Mouse (Mus musculus) embryonic facial prominence, embryonic 10.5 days (tissue): ENCODE measurements at regions not wholly inside any gene's neighbourhood (a gene's known extent, or its start where the extent isn't known, plus 50 kb on each side); places are given as distances from the start of the nearest gene placed in this dataset.

Experiments used
- DNase-seq: peaks from one replicate; pipeline ENCODE4 v3.0.0-alpha.2; 2017; ENCODE audit warnings: low spot score
- H3K27ac ChIP-seq: fragments of 300-500 bp; sonication (generic); replicated peaks from 2 replicates; pipeline ENCODE4 v1.5.1; 2016; ENCODE audit warnings: mild to moderate bottlenecking
- H3K27me3 ChIP-seq: fragments of 300-500 bp; sonication (generic); replicated peaks from 2 replicates; pipeline ENCODE4 v1.6.1; 2016; ENCODE audit warnings: low read depth, mild to moderate bottlenecking; ENCODE audit not compliant: poor library complexity, severe bottlenecking
- H3K36me3 ChIP-seq: fragments of 300-500 bp; sonication (generic); replicated peaks from 2 replicates; pipeline ENCODE4 v1.6.1; 2016; ENCODE audit warnings: mild to moderate bottlenecking, moderate library complexity
- H3K4me1 ChIP-seq: fragments of 300-500 bp; sonication (generic); 2 replicates; pipeline ENCODE4 v1.6.1; 2016
- H3K4me3 ChIP-seq: fragments of 300-500 bp; sonication (generic); 2 replicates; pipeline ENCODE4 v1.5.1; 2016; ENCODE audit warnings: mild to moderate bottlenecking, moderate library complexity
- H3K9me3 ChIP-seq: fragments of 300-500 bp; sonication (generic); 2 replicates; pipeline ENCODE4 v1.6.1; 2016; ENCODE audit warnings: mild to moderate bottlenecking
- WGBS: fragments of 180-500 bp; shearing (Covaris S2); methylation state at CpG from one replicate; pipeline ENCODE4 v1.1.7; 2016; 5-methylcytosine and 5-hydroxymethylcytosine counted together

GRCm38 (mm10) chr6:31189060-31189459 lies 209.5 kb upstream of the Mkln1 start:
- H3K4me1 ChIP-seq = 0 out of 2 replicates have a peak, but pooled peaks cover 2% of the 10 kb centered on the region
- no peaks in the 10 kb centered on the region for H3K9me3 ChIP-seq
- 57% methylated on average over 7 of the region's 7 CpGs for WGBS
- H3K27me3 ChIP-seq = no peaks in the 10 kb centered on the region
- no peak overlapping the region for H3K27ac ChIP-seq
- H3K36me3 ChIP-seq = no peaks in the 10 kb centered on the region
- no peak for DNase-seq
- no peak overlapping the region for H3K4me3 ChIP-seq

GRCm38 (mm10) chr6:31190070-31190469 lies 208.5 kb upstream of the Mkln1 start:
- H3K4me1 ChIP-seq = 0 out of 2 replicates have a peak, but pooled peaks cover 2% of the 10 kb centered on the region
- no peak overlapping the region for H3K4me3 ChIP-seq
- H3K27ac ChIP-seq = no peak overlapping the region
- H3K27me3 ChIP-seq = no peaks in the 10 kb centered on the region
- 84% methylated on average over 5 of the region's 5 CpGs for WGBS
- DNase-seq = no peak
- no peaks in the 10 kb centered on the region for H3K36me3 ChIP-seq
- H3K9me3 ChIP-seq = no peaks in the 10 kb centered on the region

DNA sequence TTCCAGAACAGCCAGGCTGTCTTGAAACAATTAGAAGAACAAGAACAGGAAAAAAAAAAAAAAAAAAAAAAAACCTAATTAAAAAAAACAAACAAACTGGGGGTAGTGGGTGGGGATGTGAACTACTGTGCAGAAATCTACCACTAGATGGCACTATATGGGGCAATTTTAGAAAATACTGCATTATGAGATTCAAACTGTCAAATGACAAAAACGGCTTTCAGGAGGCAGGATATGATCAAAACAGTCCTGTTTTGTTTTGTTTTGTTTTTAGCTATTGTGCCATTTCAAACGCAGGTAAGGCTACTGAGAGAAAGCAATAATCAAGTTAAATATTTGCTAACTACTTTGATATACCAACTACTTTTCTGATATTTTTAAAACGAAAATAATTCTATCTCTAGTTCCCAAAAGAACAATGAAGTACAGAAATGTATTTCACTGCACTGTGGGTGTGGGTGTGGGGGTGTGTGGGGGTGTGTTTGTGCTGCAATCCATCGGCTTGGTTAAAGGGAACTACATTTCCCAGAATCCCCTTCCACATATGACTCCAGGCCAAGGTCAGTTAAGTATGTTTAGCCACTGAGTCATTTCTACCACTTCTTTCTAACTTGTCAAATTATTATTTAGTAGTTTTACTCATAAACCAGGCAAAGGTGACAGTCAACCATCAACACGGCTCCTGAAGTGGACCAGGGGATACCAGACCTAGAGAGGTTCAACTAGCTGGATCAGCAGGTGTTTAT lies 207.7 kb upstream of the Mkln1 start:
- Histone ChIP-seq H3K9me3 (no peaks in the 10 kb centered on the region), H3K36me3 (no peaks in the 10 kb centered on the region), H3K27me3 (no peaks in the 10 kb centered on the region), H3K27ac (no peak overlapping the region), H3K4me3 (no peak overlapping the region), H3K4me1 (peaks cover 4% of the 10 kb centered on the region; the same call in 1 of the 2 replicates)
- 54% methylated on average over 5 of the region's 5 CpGs for WGBS
- no peak for DNase-seq

GRCm38 (mm10) chr6:31191577-31191976 lies 207.0 kb upstream of the Mkln1 start:
- Histone ChIP-seq H3K36me3 (no peaks in the 10 kb centered on the region), H3K27ac (no peak overlapping the region), H3K4me1 (peaks cover 7% of the 10 kb centered on the region; the same call in 1 of the 2 replicates), H3K4me3 (no peak overlapping the region), H3K27me3 (no peaks in the 10 kb centered on the region), H3K9me3 (no peaks in the 10 kb centered on the region)
- 89% methylated on average over 14 of the region's 14 CpGs for WGBS
- DNase-seq = no peak

DNA sequence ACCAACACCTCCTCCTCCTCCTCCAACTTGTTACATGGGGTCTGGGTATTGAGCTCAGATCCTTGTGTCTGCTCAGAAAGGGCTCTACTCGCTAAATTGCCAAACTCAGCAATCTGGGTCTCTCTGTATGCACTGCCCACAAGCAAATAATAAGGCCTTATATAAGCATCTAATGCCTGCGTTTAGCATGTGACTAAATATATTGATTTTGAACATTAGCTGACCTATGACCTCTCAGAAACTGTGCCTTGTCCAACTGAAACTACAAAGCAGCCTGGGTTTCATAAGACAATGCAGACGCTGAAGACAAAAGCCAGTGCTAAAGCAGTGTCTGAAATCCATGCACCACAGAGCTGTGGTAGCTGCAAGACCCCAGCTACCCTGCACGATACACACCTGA lies 206.3 kb upstream of the Mkln1 start:
- H3K27ac ChIP-seq = no peak overlapping the region
- peaks cover 7% of the 10 kb centered on the region; the same call in 1 of the 2 replicates for H3K4me1 ChIP-seq
- H3K4me3 ChIP-seq = no peak overlapping the region
- no peaks in the 10 kb centered on the region for H3K36me3 ChIP-seq
- H3K27me3 ChIP-seq = no peaks in the 10 kb centered on the region
- no peak for DNase-seq
- H3K9me3 ChIP-seq = no peaks in the 10 kb centered on the region
- WGBS = 86% methylated on average over 4 of the region's 4 CpGs

GRCm38 (mm10) chr6:31193202-31193601 lies 205.3 kb upstream of the Mkln1 start:
- no peaks in the 10 kb centered on the region for H3K9me3 ChIP-seq
- no peak overlapping the region for H3K4me3 ChIP-seq
- H3K27ac ChIP-seq = no peak overlapping the region
- 90% methylated on average over 5 of the region's 5 CpGs for WGBS
- H3K36me3 ChIP-seq = no peaks in the 10 kb centered on the region
- H3K27me3 ChIP-seq = no peaks in the 10 kb centered on the region
- peaks cover 7% of the 10 kb centered on the region; the same call in 1 of the 2 replicates for H3K4me1 ChIP-seq
- DNase-seq = no peak

DNA sequence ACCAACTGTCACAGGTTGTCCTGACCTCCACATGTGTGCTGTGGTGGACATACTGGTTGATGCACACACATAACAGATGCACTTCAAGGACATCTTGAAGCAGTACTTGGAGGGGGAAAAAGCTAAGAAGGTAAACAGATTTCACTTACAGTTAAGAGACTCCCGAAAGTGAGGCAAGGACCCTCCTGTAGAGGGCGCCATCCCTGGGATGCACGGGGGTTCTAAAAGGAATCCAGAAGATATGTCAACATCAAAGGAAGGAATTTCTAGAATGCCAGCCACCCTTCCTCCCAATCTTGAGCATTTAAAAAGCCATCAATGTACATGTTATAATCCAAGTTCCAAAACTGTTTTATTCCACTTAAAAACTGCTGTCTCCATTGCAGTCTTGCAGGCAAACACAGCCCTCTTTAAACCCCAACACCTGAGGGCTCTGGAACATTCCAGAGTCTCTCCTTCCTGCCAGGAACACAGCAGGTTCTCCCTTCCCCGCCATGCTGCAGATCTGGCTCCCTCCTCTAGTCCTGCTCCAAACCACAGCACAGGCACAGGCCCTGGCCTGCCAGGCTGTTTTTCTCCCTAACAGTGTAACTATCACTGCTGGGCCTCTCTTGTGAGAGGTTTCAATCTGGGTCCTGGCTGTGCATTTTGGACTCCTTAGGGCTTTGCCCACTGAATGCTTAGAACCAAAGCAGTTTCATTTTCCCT lies 200.8 kb upstream of the Mkln1 start:
- no peaks in the 10 kb centered on the region for H3K9me3 ChIP-seq

DNA sequence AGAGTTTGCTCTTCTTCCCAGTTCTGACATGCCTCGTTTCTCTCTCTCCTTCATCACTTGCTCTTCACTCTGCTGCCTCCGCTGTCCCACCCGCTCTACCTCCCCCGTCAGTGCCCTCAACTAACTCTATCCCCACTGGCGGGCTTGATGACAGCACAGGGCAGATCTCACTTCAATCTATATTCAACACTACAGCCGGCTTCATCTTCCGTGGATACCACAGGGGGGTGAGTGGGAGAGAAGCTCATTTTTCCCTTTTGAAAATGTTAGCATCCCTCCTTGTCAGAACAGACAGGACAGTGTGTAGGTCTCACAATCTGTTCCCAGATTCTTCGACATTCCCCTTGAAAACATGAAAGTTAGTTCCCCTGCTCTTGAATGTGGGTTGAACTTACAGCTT lies 200.2 kb upstream of the Mkln1 start:
- DNase-seq = no peak
- no peaks in the 10 kb centered on the region for H3K27me3 ChIP-seq
- no peaks in the 10 kb centered on the region for H3K36me3 ChIP-seq
- H3K4me3 ChIP-seq = no peak overlapping the region
- no peaks in the 10 kb centered on the region for H3K9me3 ChIP-seq
- no peak overlapping the region for H3K27ac ChIP-seq
- WGBS = 85% methylated on average over 8 of the region's 8 CpGs
- peaks cover 5% of the 10 kb centered on the region; the same call in 1 of the 2 replicates for H3K4me1 ChIP-seq

More for the DNA sequence above, 200.8 kb upstream of the Mkln1 start:
- Histone ChIP-seq H3K36me3 (no peaks in the 10 kb centered on the region), H3K4me1 (peaks cover 5% of the 10 kb centered on the region; the same call in 1 of the 2 replicates), H3K27ac (no peak overlapping the region), H3K27me3 (no peaks in the 10 kb centered on the region), H3K4me3 (no peak overlapping the region)
- no peak for DNase-seq
- 61% methylated on average over 4 of the region's 4 CpGs for WGBS

DNA sequence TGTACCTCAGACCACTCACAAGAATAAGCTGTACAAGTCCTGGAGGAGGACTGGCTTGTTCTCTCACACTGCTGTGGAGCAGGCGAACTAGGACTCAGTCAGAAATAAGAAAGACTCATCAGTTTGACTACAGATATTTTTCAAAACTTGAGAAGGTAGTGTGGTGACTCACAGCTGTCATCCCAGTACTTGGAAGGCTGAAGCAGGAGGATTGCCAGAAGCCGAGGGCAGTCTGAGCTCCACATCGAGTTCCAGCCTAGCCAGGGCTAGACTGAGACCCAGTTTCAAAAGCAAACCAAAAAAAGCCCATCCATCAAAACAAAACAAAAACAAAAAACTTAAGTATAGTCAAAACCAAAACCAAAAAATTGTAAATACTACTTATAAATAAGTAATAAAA lies 197.8 kb upstream of the Mkln1 start:
- H3K27ac ChIP-seq = no peak overlapping the region
- H3K4me3 ChIP-seq = no peak overlapping the region
- WGBS = 90% methylated on average over 3 of the region's 3 CpGs
- no peaks in the 10 kb centered on the region for H3K27me3 ChIP-seq
- H3K36me3 ChIP-seq = no peaks in the 10 kb centered on the region
- H3K9me3 ChIP-seq = no peaks in the 10 kb centered on the region
- DNase-seq = no peak
- H3K4me1 ChIP-seq = peaks cover 4% of the 10 kb centered on the region; the same call in 1 of the 2 replicates

- no peaks in the 10 kb centered on the region for H3K4me1 ChIP-seq
- WGBS = 83% methylated on average over 4 of the region's 4 CpGs
- no peak for DNase-seq
- no peaks in the 10 kb centered on the region for H3K36me3 ChIP-seq
- H3K27ac ChIP-seq = no peak overlapping the region
- H3K4me3 ChIP-seq = no peak overlapping the region
- H3K27me3 ChIP-seq = no peaks in the 10 kb centered on the region
- H3K9me3 ChIP-seq = no peaks in the 10 kb centered on the region
Observed at GRCm38 (mm10) chr6:31201375-31201972, 197.1 kb upstream of the Mkln1 start.

DNA sequence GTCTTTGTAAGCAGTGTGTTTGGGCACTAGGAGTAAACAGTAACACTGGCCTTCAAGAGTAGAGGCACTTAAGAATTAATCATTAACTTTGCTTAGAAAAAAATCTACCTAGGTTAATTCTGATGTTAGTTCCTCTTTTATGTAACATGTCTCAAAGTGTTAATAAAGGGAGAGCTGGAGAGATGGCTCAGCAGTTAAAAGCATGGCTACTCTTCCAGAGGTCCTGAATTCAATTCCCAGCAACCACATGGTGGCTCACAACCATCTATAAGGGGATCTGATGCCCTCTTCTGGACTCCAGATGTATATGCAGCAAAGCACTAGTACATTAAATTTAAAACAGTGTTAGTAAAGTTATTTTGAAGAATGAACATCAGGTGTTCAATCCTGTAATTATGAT lies 195.9 kb upstream of the Mkln1 start:
- Histone ChIP-seq H3K27ac (no peak overlapping the region), H3K27me3 (no peaks in the 10 kb centered on the region), H3K9me3 (no peaks in the 10 kb centered on the region), H3K4me1 (no peaks in the 10 kb centered on the region), H3K4me3 (no peak overlapping the region), H3K36me3 (no peaks in the 10 kb centered on the region)
- no peak for DNase-seq

DNA sequence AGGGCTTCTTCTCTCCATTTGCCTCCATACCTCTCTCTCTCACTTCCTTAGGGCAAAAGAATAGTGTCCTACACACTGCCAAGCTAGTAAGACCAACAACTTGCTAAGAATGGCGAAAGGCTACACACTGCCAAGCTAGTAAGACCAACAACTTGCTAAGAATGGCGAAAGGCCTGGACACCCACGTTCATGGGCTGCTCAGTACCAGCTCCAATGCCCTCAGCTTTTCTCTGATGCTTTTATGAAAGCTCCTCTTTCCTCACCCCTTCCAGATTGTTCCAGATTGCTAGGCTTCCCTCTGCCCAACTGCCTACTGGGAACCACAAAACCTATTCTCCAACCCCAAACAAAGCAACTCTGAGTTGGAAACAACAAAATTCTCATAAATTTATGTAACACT lies 194.1 kb upstream of the Mkln1 start:
- 91% methylated on average over 3 of the region's 3 CpGs for WGBS
- Histone ChIP-seq H3K4me1 (no peaks in the 10 kb centered on the region), H3K27me3 (no peaks in the 10 kb centered on the region), H3K36me3 (no peaks in the 10 kb centered on the region), H3K4me3 (no peak overlapping the region), H3K9me3 (no peaks in the 10 kb centered on the region), H3K27ac (no peak overlapping the region)
- no peak for DNase-seq

DNA sequence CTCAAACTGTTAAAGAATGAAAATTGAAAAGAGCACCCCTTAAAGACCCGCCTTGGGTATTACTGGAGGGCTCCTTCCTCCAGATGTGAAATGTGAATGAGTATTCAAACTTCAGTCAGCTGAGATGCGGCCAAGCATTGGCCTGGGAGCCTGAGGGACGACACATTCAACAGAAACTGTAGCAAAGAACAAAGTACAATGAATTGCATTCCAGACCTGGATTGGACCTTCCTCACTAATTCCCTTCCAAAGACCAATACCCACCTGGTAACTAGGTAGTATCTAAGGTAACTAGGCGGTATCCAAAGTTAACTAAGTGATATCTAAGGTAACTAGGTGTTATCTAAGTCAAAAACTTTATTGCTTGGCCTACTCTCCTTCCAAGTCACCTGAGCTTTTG lies 193.7 kb upstream of the Mkln1 start:
- Histone ChIP-seq H3K4me1 (no peaks in the 10 kb centered on the region), H3K27me3 (0 out of 2 replicates have a peak, but pooled peaks cover under 1% of the 10 kb centered on the region), H3K27ac (no peak overlapping the region), H3K4me3 (no peak overlapping the region), H3K36me3 (no peaks in the 10 kb centered on the region), H3K9me3 (no peaks in the 10 kb centered on the region)
- DNase-seq = no peak
- 84% methylated on average over 4 of the region's 4 CpGs for WGBS
